14 mouse cellular contexts compared by ENCODE assay signal in genomic region chr11:25787691-25788090, GRCm38 (mm10).
DNase-seq lines count a peak whose midpoint lies in the region.
"Had no signal": no experiment of that assay in that cellular context is flagged by ENCODE, and none has a peak within 500 bp of the region (broad histone marks: within the 10 kb centered on the region; RNA-seq: fewer than 3 reads in every experiment).

No protein-coding gene starts in this region.

- peak; percentile 95 for DNase-seq in Muller cell, postnatal 12 days (ENCODE audit: inconsistent ontology term)
- no peak for DNase-seq in B cell, adult 2 months
- DNase-seq: adrenal gland, adult 2 months; adrenal gland, adult 8-10 months; adrenal gland, postnatal 10 days; adrenal gland, postnatal 14 days; adrenal gland, postnatal 25 days; adrenal gland, postnatal 36 days; cerebellum, adult 11 months; cerebellum, adult 11-12 months; cerebellum, adult 18-20 months; cerebellum, adult 2 months; cerebellum, adult 8-10 months; cerebellum, adult 9-10 months had no signal
